Mouse (Mus musculus) heart, adult 2 months (tissue): ENCODE data around the gene Gm4884.

Experiments used
- CTCF ChIP-seq: fragments of 200-600 bp; IDR thresholded peaks from 2 replicates; pipeline ENCODE4 v1.8.1; 2022; ENCODE audit warnings: antibody characterized with exemption, mild to moderate bottlenecking, moderate library complexity
- POLR2A ChIP-seq: fragments of 200-500 bp; IDR thresholded peaks from 2 replicates; pipeline ENCODE4 v1.6.1; 2011; ENCODE audit warnings: mild to moderate bottlenecking, low read depth, low read length, control low read depth; ENCODE audit not compliant: insufficient read depth

DNA sequence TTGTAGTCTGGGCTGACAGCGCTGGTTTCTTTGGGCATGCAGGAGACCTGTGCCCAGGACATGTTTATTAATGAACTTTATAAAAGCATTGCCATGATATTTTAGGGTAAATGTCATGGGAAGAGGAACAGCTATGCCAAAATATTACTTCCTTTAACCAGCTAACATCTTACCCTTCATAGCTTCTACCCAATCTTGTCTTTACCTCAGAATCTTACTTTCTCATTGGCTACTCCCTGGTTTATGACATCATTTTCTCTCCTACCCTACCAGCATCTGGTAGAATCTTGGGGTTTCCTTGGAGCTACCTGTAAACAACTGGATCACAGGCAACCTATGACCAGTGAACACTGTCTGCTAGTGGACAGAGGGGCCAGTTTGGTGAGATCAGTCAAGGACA is 45.3 kb upstream of the Gm4884 start, which contains the start of gene 4930433I11Rik:
- TF ChIP-seq CTCF (no peak), POLR2A (no peak)
